Mouse (Mus musculus) spleen, adult 2 months (tissue): ENCODE data around the gene Apbb2.

Source experiments
- CTCF ChIP-seq: fragments of 200-500 bp; IDR thresholded peaks from 2 replicates; pipeline ENCODE4 v1.5.1; 2011; ENCODE audit warnings: mild to moderate bottlenecking, inconsistent platforms; ENCODE audit not compliant: insufficient read depth, insufficient read length, insufficient replicate concordance; ENCODE audit errors: extremely low read depth
- POLR2A ChIP-seq: fragments of 200-500 bp; IDR thresholded peaks from 2 replicates; pipeline ENCODE4 v1.6.1; 2011; ENCODE audit warnings: low read depth, low read length, inconsistent platforms

DNA sequence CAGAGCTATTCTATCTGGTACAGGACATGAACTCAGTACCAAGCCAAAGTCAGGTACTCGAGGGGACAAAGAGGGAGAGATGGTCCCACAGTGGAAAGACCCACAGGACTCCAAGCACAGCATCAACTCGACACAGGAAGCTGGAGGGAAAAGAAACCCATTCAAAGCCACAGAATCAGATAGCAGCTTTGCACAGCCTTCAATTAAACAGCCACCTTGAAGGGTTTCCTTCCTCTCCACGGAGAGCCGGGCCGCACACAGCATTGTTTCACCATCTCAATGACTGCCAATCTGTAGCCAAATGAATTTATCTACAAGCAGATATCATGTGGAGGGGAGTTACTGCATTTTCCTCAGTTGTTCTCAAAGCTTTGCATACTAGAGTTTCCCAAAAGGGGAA, 50.6 kb downstream of the Apbb2 start:
- TF ChIP-seq POLR2A (no peak), CTCF (no peak)
